13 mouse cellular contexts compared by ENCODE assay signal in genomic region chr2:139311401-139311812, GRCm38 (mm10).
DNase-seq lines count a peak whose midpoint lies in the region; ATAC-seq and TF ChIP-seq lines count a peak whose summit lies in the region.
"Had no signal": no experiment of that assay in that cellular context is flagged by ENCODE, and none has a peak within 500 bp of the region (broad histone marks: within the 10 kb centered on the region; RNA-seq: fewer than 3 reads in every experiment).

No protein-coding gene starts in this region.

- ATAC-seq in frontal cortex, adult (ENCODE audit: low TSS enrichment) = peak; percentile 41

- no peak for DNase-seq in frontal cortex, postnatal 25 days (ENCODE audit: low spot score in 2 of 2)
- peak; percentile 89 for DNase-seq in brain, embryonic 14.5 days (ENCODE audit: low read depth)
- DNase-seq in cerebellum, postnatal 25 days = peak; percentile 84 to 86
- peak; percentile 81 for DNase-seq in layer of hippocampus, adult 9-11 months
- DNase-seq in thymus, postnatal 25 days = no peak
- no peak for DNase-seq in adrenal gland, postnatal 36 days
- DNase-seq in spleen, postnatal 10 days (ENCODE audit: low spot score in 2 of 2) = no peak
- DNase-seq: adrenal gland, adult 2 months; B cell, adult 2 months; heart, adult 18-20 months; heart, postnatal 4 days; right cerebral cortex, postnatal 14 days had no signal

- no peak for TF ChIP-seq CTCF in brain, embryonic 14.5 days (IDR thresholded peaks at IDR 0.05; ENCODE audit: borderline replicate concordance, extremely low read depth, insufficient read depth, insufficient read length)

- TF ChIP-seq POLR2A in brain, embryonic 14.5 days (IDR thresholded peaks at IDR 0.05; ENCODE audit: borderline replicate concordance, extremely low read depth, insufficient read depth, insufficient read length, poor library complexity, severe bottlenecking) = no peak

Comparison
In these comparisons a context has a peak if more than half of its experiments do, and no peak if none do; other contexts are left out.
1. DNase-seq: peak in brain, embryonic 14.5 days (single experiment), cerebellum, postnatal 25 days (2 of 2) and layer of hippocampus, adult 9-11 months (single experiment); none in frontal cortex, postnatal 25 days (0 of 2), thymus, postnatal 25 days (single experiment), adrenal gland, postnatal 36 days (0 of 2) and spleen, postnatal 10 days (0 of 2).